Mouse (Mus musculus): ENCODE measurements around the gene Gm28035. TPM values are rescaled to one million over a fixed set of nuclear protein-coding genes. Genes with fewer than 3 reads are reported as not detected.

Gm28035 gene
- polyA plus RNA-seq, 1 experiment from 2014 or later, result 0.14 TPM

GRCm38 (mm10) chr2:30264671-30265519 lies 24.5 kb downstream of the Gm28035 start:
- ATAC-seq (ENCODE audit: insufficient number of reproducible peaks, insufficient read depth, low FRiP score, low TSS enrichment), result no peak
- H3K9me3 ChIP-seq, result no peaks in the 10 kb centered on the region
- H3K27me3 ChIP-seq, result no peaks in the 10 kb centered on the region
- 58% methylated on average over 7 of the region's 7 CpGs for WGBS
- peak overlapping the region; percentile 89 for H3K27ac ChIP-seq
- H3K4me3 ChIP-seq, result no peak overlapping the region
- peaks cover 31% of the 10 kb centered on the region for H3K4me1 ChIP-seq
- no peak overlapping the region for H3K9ac ChIP-seq
- H3K4me2 ChIP-seq (replicated peaks), result no peak overlapping the region
- peaks cover 52% of the 10 kb centered on the region for H3K36me3 ChIP-seq

- WGBS, result 34% methylated on average over 5 of the region's 5 CpGs
- H3K4me2 ChIP-seq (replicated peaks), result peak within 1 kb of the TSS; percentile 20
- 0 out of 2 replicates have a peak within 1 kb of the TSS, but pooled peaks have one; percentile 15 for H3K9ac ChIP-seq
- H3K4me3 ChIP-seq, result no peak within 1 kb of the TSS
- peak within 1 kb of the TSS; percentile 89 for H3K27ac ChIP-seq
- no peak for ATAC-seq (ENCODE audit: insufficient number of reproducible peaks, insufficient read depth, low FRiP score, low TSS enrichment)
- no peaks in the 10 kb centered on the region for H3K9me3 ChIP-seq
- no peaks in the 10 kb centered on the region for H3K27me3 ChIP-seq
- peaks cover 44% of the 10 kb centered on the region for H3K36me3 ChIP-seq
- peaks cover 31% of the 10 kb centered on the region for H3K4me1 ChIP-seq
These were observed 25.4 kb downstream of the Gm28035 start, which contains the start of gene Phyhd1 for GRCm38 (mm10) chr2:30265767-30266253. Gene Phyhd1, plus strand, starts transcription at chr2:30266203.

GRCm38 (mm10) chr2:30266392-30266941 lies 26.1 kb downstream of the Gm28035 start:
- H3K9ac ChIP-seq, result 0 out of 2 replicates have a peak overlapping the region, but pooled peaks have one; percentile 15
- H3K4me3 ChIP-seq, result no peak overlapping the region
- peak; percentile 41; the same call in 1 of the 2 replicates for ATAC-seq (ENCODE audit: insufficient number of reproducible peaks, insufficient read depth, low FRiP score, low TSS enrichment)

GRCm38 (mm10) chr2:30267466-30267865 lies 27.1 kb downstream of the Gm28035 start:
- peaks cover 31% of the 10 kb centered on the region for H3K4me1 ChIP-seq
- H3K9ac ChIP-seq, result no peak overlapping the region; the same call in 1 of the 2 replicates
- H3K27me3 ChIP-seq, result no peaks in the 10 kb centered on the region
- ATAC-seq (ENCODE audit: insufficient number of reproducible peaks, insufficient read depth, low FRiP score, low TSS enrichment), result no peak
- H3K27ac ChIP-seq, result no peak overlapping the region
- H3K4me3 ChIP-seq, result no peak overlapping the region
- H3K9me3 ChIP-seq, result no peaks in the 10 kb centered on the region
- WGBS, result 88% methylated on average over 2 of the region's 2 CpGs
- H3K36me3 ChIP-seq, result peaks cover 33% of the 10 kb centered on the region
- H3K4me2 ChIP-seq (replicated peaks), result no peak overlapping the region

More at GRCm38 (mm10) chr2:30266392-30266941, 26.1 kb downstream of the Gm28035 start:
- H3K4me1 ChIP-seq, result peaks cover 31% of the 10 kb centered on the region
- H3K27ac ChIP-seq, result peak overlapping the region; percentile 89
- peaks cover 43% of the 10 kb centered on the region for H3K36me3 ChIP-seq
- peak overlapping the region; percentile 20 for H3K4me2 ChIP-seq (replicated peaks)
- no peaks in the 10 kb centered on the region for H3K27me3 ChIP-seq
- H3K9me3 ChIP-seq, result no peaks in the 10 kb centered on the region
- 16% methylated on average over 4 of the region's 4 CpGs for WGBS

GRCm38 (mm10) chr2:30268371-30268770 lies 28.0 kb downstream of the Gm28035 start:
- Histone ChIP-seq H3K36me3 (peaks cover 25% of the 10 kb centered on the region), H3K4me1 (peaks cover 31% of the 10 kb centered on the region), H3K4me2 (replicated peaks) (no peak overlapping the region), H3K9me3 (no peaks in the 10 kb centered on the region), H3K27me3 (no peaks in the 10 kb centered on the region), H3K9ac (no peak overlapping the region), H3K4me3 (no peak overlapping the region), H3K27ac (no peak overlapping the region)
- ATAC-seq (ENCODE audit: insufficient number of reproducible peaks, insufficient read depth, low FRiP score, low TSS enrichment), result no peak
- WGBS, result 47% methylated on average over 4 of the region's 4 CpGs

- Histone ChIP-seq H3K27ac (no peak overlapping the region), H3K9ac (no peak overlapping the region), H3K27me3 (no peaks in the 10 kb centered on the region), H3K36me3 (0 out of 2 replicates have a peak, but pooled peaks cover 15% of the 10 kb centered on the region), H3K9me3 (no peaks in the 10 kb centered on the region), H3K4me2 (replicated peaks) (no peak overlapping the region), H3K4me1 (peaks cover 25% of the 10 kb centered on the region), H3K4me3 (no peak overlapping the region)
- ATAC-seq (ENCODE audit: insufficient number of reproducible peaks, insufficient read depth, low FRiP score, low TSS enrichment), result no peak
- 85% methylated on average over 17 of the region's 17 CpGs for WGBS
These were observed 29.0 kb downstream of the Gm28035 start for GRCm38 (mm10) chr2:30269241-30269990.

- Histone ChIP-seq H3K4me2 (replicated peaks) (no peak overlapping the region), H3K4me3 (no peak overlapping the region), H3K36me3 (0 out of 2 replicates have a peak, but pooled peaks cover 8% of the 10 kb centered on the region), H3K9me3 (no peaks in the 10 kb centered on the region), H3K4me1 (peaks cover 18% of the 10 kb centered on the region), H3K27ac (no peak overlapping the region), H3K9ac (no peak overlapping the region), H3K27me3 (no peaks in the 10 kb centered on the region)
- WGBS, result 32% methylated on average over 1 of the region's 1 CpGs
- ATAC-seq (ENCODE audit: insufficient number of reproducible peaks, insufficient read depth, low FRiP score, low TSS enrichment), result no peak; the same call in 1 of the 2 replicates
These were observed 29.8 kb downstream of the Gm28035 start for GRCm38 (mm10) chr2:30270134-30270533.

- no peak within 1 kb of the TSS for H3K9ac ChIP-seq
These were observed 40.4 kb downstream of the Gm28035 start, which contains the start of gene Gm28038 for GRCm38 (mm10) chr2:30280743-30281142. Gene Gm28038, plus strand, starts transcription at chr2:30281043.

GRCm38 (mm10) chr2:30281651-30282050 lies 41.3 kb downstream of the Gm28035 start:
- Histone ChIP-seq H3K4me2 (replicated peaks) (no peak overlapping the region), H3K4me1 (peaks cover 8% of the 10 kb centered on the region), H3K9me3 (no peaks in the 10 kb centered on the region), H3K27me3 (no peaks in the 10 kb centered on the region), H3K9ac (no peak overlapping the region), H3K36me3 (no peaks in the 10 kb centered on the region), H3K4me3 (no peak overlapping the region), H3K27ac (no peak overlapping the region)
- WGBS, result 85% methylated on average over 3 of the region's 3 CpGs
- ATAC-seq (ENCODE audit: insufficient number of reproducible peaks, insufficient read depth, low FRiP score, low TSS enrichment), result no peak

More at GRCm38 (mm10) chr2:30280743-30281142, 40.4 kb downstream of the Gm28035 start, which contains the start of gene Gm28038:
- Histone ChIP-seq H3K9me3 (no peaks in the 10 kb centered on the region), H3K36me3 (no peaks in the 10 kb centered on the region), H3K4me3 (no peak within 1 kb of the TSS), H3K4me2 (replicated peaks) (no peak within 1 kb of the TSS), H3K27me3 (no peaks in the 10 kb centered on the region), H3K27ac (no peak within 1 kb of the TSS), H3K4me1 (peaks cover 8% of the 10 kb centered on the region)
- ATAC-seq (ENCODE audit: insufficient number of reproducible peaks, insufficient read depth, low FRiP score, low TSS enrichment), result no peak
- WGBS, result 88% methylated on average over 11 of the region's 11 CpGs

GRCm38 (mm10) chr2:30283193-30283592 lies 42.8 kb downstream of the Gm28035 start:
- Histone ChIP-seq H3K36me3 (no peaks in the 10 kb centered on the region), H3K9ac (no peak overlapping the region), H3K9me3 (no peaks in the 10 kb centered on the region), H3K4me1 (peaks cover 18% of the 10 kb centered on the region), H3K27me3 (no peaks in the 10 kb centered on the region), H3K27ac (no peak overlapping the region), H3K4me2 (replicated peaks) (no peak overlapping the region), H3K4me3 (no peak overlapping the region)
- no peak for ATAC-seq (ENCODE audit: insufficient number of reproducible peaks, insufficient read depth, low FRiP score, low TSS enrichment)
- WGBS, result 86% methylated on average over 2 of the region's 2 CpGs

GRCm38 (mm10) chr2:30285004-30285403 lies 44.6 kb downstream of the Gm28035 start:
- H3K9ac ChIP-seq, result peak overlapping the region; percentile 91
- H3K4me2 ChIP-seq (replicated peaks), result peak overlapping the region; percentile 96
- ATAC-seq (ENCODE audit: insufficient number of reproducible peaks, insufficient read depth, low FRiP score, low TSS enrichment), result no peak
- H3K4me3 ChIP-seq, result peak overlapping the region; percentile 99
- 0 out of 2 replicates have a peak, but pooled peaks cover 4% of the 10 kb centered on the region for H3K36me3 ChIP-seq
- H3K4me1 ChIP-seq, result peaks cover 18% of the 10 kb centered on the region
- H3K9me3 ChIP-seq, result no peaks in the 10 kb centered on the region
- WGBS, result 96% methylated on average over 5 of the region's 5 CpGs
- no peak overlapping the region for H3K27ac ChIP-seq
- H3K27me3 ChIP-seq, result no peaks in the 10 kb centered on the region

All from embryonic facial prominence, embryonic 12.5 days (tissue).